Mouse (Mus musculus) adrenal gland, adult 2 months (tissue): Measurements from ENCODE around the gene Cyp8b1. TPM values are rescaled to one million over a fixed set of nuclear protein-coding genes. Genes with fewer than 3 reads are reported as not detected.
A peak's percentile ranks its signal among the peaks of the same experiment; 100 is the strongest.

Source experiments
- DNase-seq: peaks from one replicate; pipeline ENCODE4 v3.0.0; 2021
- polyA plus RNA-seq: library from polyadenylated mRNA; depleted of rRNA; stranded (reverse); fragments of >200 nt; gene quantifications from 2 replicates; pipeline ENCODE4 v1.2.3, GENCODE M21; 2012
- total RNA-seq, 2 experiments: library from RNA; stranded (reverse); gene quantifications; 2 replicates each; pipeline ENCODE4 v1.2.3; 2021

Cyp8b1 gene
- total and polyA plus RNA-seq, 3 experiments, result 0.48 to 1.00 (median 0.84) TPM

DNA sequence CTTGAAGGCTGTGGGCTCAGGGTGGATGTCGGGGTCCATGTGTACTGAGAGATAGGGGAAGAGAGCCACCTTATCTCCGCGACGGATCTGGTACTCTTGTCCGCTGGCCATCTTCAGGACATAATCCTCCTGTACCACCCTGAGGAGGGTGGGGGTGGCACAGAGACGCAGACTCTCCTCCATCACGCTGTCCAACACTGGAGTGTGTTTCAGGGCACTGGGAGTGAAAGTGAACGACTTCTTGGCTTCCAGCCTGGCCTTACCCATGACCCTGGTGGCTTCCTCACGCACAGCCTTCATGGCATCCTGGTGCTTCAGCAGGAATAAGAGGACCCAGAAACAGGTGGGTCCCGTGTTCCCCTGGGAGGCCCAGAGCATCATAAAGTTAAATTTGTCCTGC is 1.0 kb downstream of the Cyp8b1 start:
- no peak for DNase-seq

DNA sequence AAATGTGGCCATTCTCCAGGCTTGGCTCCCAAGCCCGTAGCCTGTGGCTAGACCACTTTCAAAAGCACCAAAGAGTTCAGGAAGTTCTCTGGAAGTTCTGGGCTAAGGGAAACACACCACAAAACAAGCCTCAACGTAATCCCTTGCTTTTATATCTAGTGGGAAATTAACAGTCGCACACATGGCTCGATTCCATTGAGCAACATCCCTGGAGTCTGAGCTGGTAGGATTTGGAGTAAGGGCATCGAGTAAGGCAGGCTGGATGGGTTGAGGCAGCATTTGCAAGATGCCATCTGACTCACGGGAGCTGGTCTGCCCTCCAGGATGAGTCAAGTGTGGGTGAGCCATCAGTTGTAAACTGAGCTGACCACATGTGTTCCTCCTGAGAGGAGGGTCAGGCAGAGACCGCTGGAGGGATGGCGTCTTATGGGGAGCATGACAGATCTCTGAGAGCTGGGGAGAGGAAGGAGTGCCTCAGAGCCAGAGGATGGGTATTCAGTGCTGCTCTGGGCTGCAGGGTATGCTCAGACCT is 1.8 kb downstream of the Cyp8b1 start:
- DNase-seq, result peak; percentile 83

DNA sequence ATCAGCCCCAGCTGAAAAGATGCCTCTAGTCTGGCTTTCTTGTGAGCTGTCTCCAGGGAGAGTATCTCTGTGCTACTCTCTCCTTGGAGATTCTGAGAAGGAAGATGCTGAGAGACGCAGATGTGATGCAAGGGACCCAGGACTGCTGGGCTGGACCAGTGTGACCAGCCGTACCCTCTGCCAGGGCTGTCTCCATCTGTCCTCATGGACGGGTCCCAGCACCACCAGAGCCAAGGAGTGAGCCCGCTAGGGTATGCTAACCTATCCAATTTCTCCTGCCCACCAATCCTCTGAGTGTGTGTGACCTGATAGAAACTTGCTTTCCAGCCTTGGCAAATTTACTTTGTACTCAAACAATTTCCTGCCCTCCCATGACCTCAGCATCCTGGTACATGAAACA is 3.3 kb downstream of the Cyp8b1 start:
- no peak for DNase-seq

DNA sequence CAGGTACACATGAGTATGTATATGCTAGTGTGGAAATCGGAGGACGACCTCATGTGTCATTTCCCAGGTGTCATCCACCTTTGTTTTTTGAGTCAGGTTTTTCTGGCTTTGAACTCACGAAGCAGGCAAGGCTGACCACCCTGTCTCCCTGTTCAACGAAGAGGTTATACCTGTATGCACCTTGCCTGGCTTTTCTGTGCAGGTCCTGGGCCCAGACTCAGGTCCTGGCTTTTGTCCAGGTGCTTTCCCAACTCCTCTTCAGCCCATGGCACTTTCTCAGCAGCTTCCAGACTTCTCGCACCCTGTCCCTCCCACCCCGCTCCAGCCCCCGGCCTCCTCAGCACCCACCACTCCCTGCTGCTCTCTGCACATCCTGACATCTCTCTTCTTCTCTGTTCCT is 4.9 kb downstream of the Cyp8b1 start:
- DNase-seq, result no peak

DNA sequence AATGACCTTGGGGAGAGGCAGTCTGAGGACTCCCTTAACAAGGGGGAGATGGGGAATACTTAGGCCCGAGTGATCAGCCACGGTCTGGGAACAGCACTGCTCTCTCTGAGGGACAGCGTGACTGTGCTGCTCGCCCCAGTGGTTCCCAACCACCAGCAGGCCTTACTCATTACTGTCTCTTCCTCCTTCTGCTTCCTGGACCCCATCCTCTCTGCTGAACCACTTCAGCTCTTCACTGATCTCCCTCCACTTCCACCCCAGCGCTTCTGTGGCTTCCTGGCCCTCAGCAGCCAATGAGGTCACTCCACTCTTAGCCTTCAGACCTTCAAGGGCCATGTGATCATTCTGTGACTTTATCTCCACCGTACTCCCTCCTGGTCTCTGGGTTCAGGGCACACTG is 6.5 kb downstream of the Cyp8b1 start:
- peak; percentile 1 for DNase-seq

DNA sequence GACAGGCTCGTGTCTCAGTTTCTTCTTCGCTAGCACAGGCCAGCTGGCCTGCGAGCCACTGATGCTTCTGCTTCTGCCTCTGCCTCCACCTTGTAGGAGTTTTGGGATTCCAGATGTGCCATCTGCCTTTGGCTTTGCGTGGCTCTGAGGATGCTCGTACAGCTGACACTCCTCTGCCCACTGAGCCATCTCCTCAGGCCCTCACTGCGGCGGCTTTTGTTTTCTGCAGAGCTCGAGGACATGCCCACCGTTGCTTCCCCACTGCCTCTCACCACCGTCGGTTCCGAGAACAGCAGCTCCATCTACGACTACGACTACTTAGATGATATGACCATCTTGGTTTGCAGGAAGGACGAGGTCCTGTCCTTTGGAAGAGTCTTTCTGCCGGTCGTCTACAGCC is 7.8 kb downstream of the Cyp8b1 start:
- DNase-seq, result no peak

- DNase-seq, result peak; percentile 0
Measured at GRCm38 (mm10) chr9:121907356-121908070, 8.6 kb downstream of the Cyp8b1 start.

DNA sequence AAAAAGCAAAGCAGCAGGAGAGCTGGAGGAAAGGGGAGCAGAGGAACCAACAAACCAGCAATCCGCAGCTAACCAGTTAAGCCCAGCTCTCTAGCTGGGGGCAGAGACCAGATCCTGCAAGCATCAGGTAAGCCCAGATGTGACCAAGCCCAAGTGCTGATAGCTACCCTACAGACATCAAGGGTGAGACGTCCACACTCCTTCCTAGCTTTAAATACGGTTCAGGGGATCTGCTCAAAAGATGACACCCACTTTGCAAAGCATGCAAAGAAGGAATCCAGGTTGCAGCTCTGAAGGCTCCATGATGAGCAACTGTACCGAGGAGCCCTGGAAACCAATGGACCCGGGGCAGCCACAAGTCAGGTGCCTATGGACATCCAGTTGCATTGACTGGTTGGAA is 9.6 kb downstream of the Cyp8b1 start:
- DNase-seq, result peak; percentile 0

DNA sequence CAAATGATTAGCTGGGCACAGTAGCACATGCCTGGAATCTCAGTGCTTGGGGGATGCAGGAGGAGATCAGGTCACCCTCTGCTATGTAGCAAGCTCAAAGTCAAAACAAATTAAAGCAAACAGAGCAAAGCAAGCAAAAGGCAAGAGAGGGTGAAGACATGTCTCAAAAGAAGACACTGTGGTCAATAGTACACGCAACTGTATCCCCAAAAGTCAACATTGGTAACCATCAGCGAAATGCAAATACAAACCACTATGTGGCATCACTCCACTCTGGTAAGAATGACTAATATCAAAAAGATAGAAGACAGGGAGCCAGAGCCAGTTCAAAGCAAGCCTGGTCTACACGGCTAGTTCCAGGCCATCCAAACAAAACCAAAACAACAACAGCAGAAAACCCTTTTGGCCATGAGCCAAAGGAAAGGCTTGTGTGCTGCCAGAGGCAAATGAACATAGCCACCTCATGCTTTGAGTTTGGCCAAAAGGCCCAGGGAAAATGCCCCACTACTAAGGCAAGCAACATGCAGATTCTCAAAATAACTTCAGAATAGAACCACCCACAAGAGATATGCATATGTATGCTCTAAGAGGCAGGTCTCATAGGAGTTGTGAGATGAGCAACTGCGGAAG is 10.4 kb downstream of the Cyp8b1 start:
- peak; percentile 19 for DNase-seq

GRCm38 (mm10) chr9:121904946-121905345 is 11.2 kb downstream of the Cyp8b1 start:
- no peak for DNase-seq

DNA sequence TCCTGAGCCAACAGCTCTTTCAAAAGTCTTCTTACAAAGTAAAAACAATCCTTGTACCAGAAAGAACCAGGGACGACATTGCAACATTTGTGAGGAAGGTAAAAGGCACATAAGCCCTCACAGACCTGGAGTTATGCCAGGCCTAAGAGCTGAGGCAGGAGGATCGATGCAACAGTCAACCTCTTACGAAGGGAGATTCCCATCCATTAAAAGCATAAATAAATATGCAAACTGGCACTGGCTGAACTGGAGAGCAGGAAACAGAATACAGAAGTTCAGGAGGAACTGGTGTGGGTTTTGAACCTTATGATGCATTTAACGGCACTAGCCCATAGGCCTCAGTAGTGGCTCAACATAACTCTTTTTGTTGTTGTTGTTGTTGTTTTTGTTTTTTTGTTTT is 11.8 kb downstream of the Cyp8b1 start:
- no peak for DNase-seq

DNA sequence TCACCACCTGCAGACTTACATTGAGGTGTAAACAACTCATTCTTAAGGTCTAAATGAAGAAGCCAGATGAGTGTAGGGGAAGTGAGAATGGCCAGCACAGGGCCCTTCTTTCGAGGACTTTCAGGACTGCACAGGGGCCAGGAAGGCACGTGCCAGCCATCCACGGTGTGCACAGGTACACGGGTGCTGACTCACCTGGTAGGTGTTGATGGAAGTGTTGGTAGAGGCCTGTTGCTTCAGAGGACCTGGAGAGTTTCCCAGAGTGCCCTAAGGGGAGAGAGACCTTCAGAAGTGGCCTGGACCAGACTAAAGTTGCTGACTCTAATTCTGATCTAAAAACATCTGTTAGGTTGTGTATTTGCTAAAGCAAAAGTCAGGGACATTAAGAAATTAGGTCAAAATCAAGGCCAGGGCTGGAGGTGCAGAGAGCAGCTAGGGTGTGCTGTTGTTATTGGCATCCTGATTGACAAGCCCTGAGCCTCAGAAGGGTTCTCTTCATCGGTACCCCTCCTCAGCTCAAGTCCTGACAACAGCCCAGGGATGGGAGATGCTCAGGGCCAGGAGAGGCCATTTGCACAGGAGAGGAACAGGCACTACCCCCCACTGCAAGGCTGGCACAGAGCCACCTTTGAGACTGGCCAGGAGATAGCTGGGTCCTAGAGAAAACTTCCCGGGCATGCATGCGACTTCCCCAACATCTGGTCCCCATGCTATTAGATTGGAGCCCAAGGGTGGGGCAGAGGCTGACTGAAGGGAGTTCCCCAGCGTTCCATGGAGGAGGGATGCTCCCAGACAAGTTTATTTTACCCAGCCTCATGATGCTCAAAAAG is 12.4 kb downstream of the Cyp8b1 start:
- peak; percentile 69 for DNase-seq

- DNase-seq, result peak; percentile 5
Measured at GRCm38 (mm10) chr9:121901710-121902700, 14.1 kb downstream of the Cyp8b1 start.

DNA sequence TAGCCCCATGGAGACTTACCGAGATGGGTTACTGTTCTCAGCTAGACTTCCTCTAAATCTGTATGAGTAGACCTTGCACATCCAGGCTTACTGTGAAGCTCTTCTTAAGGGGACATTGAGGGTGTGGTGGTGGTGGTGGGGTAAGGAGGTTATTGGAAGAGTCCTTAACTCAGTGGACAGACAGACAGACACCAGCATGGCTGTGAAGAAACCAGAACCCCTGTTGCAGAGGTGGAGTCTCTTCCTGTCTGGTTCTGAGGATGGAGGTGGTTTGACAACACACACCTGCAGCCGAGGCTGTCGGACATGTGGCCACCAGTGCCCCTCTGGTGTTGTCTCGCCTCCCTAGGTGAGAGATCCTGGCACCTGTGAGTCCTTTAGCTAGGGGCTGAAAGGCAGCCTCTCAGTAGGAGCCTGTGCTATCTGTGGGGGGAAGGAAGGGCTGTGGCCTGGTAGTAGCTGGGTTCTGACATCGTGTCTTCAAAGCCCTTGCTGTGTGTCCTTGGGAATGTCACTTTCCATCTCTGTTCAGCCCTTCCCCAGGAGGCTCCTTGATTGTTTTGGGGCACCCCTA is 15.7 kb downstream of the Cyp8b1 start:
- peak; percentile 3 for DNase-seq

DNA sequence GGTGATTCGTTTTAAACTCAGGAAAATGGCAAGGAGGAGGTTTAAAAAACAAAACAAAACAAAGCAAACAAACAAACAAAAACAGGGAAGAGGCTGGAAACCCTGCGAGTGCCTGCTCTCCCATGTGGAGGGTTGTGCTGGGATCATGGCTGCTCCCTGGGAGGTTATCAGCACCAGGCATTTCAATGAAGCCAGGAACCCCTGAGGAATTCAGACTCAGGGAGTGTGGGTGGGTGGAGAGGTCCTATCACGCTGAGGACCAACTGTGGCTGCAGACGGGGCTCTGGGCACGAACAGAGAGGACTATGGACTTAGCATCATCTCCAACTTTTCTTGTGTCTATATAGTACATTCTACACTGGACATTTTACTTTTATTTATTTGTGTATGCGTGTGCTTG is 16.8 kb downstream of the Cyp8b1 start:
- DNase-seq, result peak; percentile 1

- DNase-seq, result peak; percentile 7
Measured at GRCm38 (mm10) chr9:121898245-121898644, 17.9 kb downstream of the Cyp8b1 start, which contains the start of gene Ackr2. Gene Ackr2 (plus strand): TSS chr9:121898355.

DNA sequence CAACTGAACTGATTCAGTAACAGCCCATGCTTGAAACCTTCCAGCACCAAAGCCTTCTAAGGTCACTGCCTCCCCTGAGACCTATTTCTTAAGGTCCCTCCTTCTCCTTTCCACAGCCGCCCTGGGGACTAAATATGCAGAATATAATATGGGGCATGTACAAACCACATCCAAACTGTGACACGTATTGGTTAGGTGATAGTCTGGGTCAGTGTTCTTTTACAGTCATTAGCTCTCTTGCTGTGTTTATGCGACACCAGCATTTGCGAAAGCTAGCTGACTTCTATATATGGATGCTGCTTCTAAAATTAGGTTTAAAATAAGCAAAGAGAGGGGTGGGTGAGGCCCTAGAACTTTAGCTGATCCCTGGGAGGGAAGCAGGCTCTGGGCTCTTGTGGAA is 19.3 kb downstream of the Cyp8b1 start:
- DNase-seq, result peak; percentile 2

DNA sequence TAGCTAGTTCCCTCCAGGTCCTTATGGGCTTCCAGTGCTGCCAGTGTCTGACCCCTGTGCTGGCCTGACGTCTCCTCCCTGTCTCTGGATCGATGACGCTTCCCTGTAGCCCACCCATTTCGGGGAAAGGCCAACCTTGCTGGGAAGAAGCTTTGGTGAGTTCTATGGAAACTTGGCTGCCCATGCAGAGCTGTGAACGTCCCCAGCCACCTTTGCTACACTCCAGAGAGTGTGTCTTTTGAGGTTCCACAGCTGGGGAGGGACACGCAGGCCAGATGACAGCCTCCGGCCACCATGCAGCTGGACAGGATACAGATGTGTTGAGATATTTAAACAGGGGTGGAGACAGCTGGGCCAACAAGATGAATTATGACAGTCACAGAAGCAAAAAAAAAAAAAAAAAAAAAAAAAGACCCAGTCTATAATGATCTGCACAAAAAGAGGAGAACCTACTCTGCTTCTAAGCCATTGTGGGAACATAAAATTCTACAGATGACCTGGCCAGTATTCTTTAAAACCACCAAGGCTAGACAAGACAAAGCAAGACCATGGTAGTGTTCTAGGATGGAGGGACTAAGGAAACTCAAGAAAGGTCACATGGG is 20.6 kb downstream of the Cyp8b1 start:
- DNase-seq, result peak; percentile 17

DNA sequence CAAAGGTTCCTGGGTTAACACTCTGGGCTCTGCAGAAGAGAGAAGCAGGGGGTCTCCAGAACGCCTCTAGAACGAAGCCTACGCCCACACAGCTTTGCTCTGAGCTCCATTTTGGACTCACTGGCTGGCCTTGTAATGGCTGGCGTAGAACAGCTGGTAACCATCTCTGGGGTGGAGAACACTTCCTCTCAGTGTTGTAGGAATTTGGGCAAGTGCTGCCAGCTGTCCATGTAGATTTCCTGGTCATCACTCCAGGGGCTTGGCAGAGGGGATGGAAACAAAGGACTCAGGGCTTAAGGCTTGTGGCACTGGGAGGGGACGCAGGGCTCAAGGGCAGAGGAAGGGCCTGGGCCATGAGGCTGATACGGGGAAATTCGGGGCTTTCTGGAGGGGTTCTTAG is 21.7 kb downstream of the Cyp8b1 start:
- DNase-seq, result peak; percentile 3

- DNase-seq, result peak; percentile 50
Measured at GRCm38 (mm10) chr9:121892057-121892687, 23.9 kb downstream of the Cyp8b1 start.
